Mouse (Mus musculus) kidney, postnatal 0 days (tissue): ENCODE results near the gene Macrod2. TPM values are rescaled to one million over a fixed set of nuclear protein-coding genes. Genes with fewer than 3 reads are reported as not detected.
A peak's percentile ranks its signal among the peaks of the same experiment; 100 is the strongest.

Experiments
- ATAC-seq: fragments of 200-750 bp; cut with Nextera tagmentation; replicated peaks from 2 replicates; pipeline ENCODE4 v1.8.0; 2017; ENCODE audit warnings: low read depth, moderate number of reproducible peaks, moderate TSS enrichment, moderate library complexity; ENCODE audit not compliant: low FRiP score
- DNase-seq: peaks from one replicate; pipeline ENCODE4 v3.0.0-alpha.2; 2016; ENCODE audit warnings: low spot score
- H3K27ac ChIP-seq: fragments of 300-500 bp; sonication (generic); 2 replicates; pipeline ENCODE4 v1.5.1; 2014; ENCODE audit warnings: mild to moderate bottlenecking
- H3K27me3 ChIP-seq: fragments of 300-500 bp; sonication (generic); 2 replicates; pipeline ENCODE4 v1.6.1; 2014; ENCODE audit warnings: low read length, mixed read lengths; ENCODE audit not compliant: insufficient read depth
- H3K36me3 ChIP-seq: fragments of 300-500 bp; sonication (generic); 2 replicates; pipeline ENCODE4 v1.6.1; 2014; ENCODE audit warnings: low read length, mixed read lengths; ENCODE audit not compliant: insufficient read depth
- H3K4me1 ChIP-seq: fragments of 300-500 bp; sonication (generic); replicated peaks from 2 replicates; pipeline ENCODE4 v1.6.1; 2014; ENCODE audit warnings: antibody characterized with exemption, low read length, mixed read lengths; ENCODE audit not compliant: insufficient read depth
- H3K4me2 ChIP-seq: fragments of 300-500 bp; sonication (generic); 2 replicates; pipeline ENCODE4 v1.6.1; 2014; ENCODE audit warnings: mild to moderate bottlenecking, low read length, moderate library complexity, mixed read lengths
- H3K4me3 ChIP-seq: fragments of 300-500 bp; sonication (generic); replicated peaks from 2 replicates; pipeline ENCODE4 v1.5.1; 2014; ENCODE audit warnings: low read depth, low read length
- H3K9ac ChIP-seq: fragments of 300-500 bp; sonication (generic); 2 replicates; pipeline ENCODE4 v1.6.1; 2014; ENCODE audit warnings: low read depth, low read length
- H3K9me3 ChIP-seq: fragments of 300-500 bp; sonication (generic); replicated peaks from 2 replicates; pipeline ENCODE4 v1.6.1; 2016; ENCODE audit warnings: low read length, inconsistent platforms, mixed read lengths
- CTCF ChIP-seq: IDR thresholded peaks from 2 replicates; pipeline ENCODE4 v1.5.1; 2016; ENCODE audit warnings: antibody characterized with exemption, low read depth, mild to moderate bottlenecking, moderate library complexity
- WGBS: fragments of 180-500 bp; shearing (Covaris S2); extraction: QIAGEN DNeasy Blood & Tissue Kit; methylation state at CpG from one replicate; pipeline ENCODE4 v1.1.7; 2014; 5-methylcytosine and 5-hydroxymethylcytosine counted together
- polyA plus RNA-seq: library from polyadenylated mRNA; unstranded; fragments of >200 nt; fragmentation: Nextera tagmentation; extraction: Ambion mirVana; gene quantifications from 2 replicates; pipeline ENCODE4 v1.2.1, GENCODE M21; 2015

Macrod2 gene
- polyA plus RNA-seq, 1 experiment from 2014 or later: 28.6 TPM

- no peak for TF ChIP-seq CTCF
- H3K36me3 ChIP-seq: no peaks in the 10 kb centered on the region
- H3K27me3 ChIP-seq: no peaks in the 10 kb centered on the region
- no peaks in the 10 kb centered on the region for H3K4me1 ChIP-seq
- H3K27ac ChIP-seq: no peak overlapping the region
- no peak overlapping the region for H3K9ac ChIP-seq
- DNase-seq (no peak), ATAC-seq (no peak)
- WGBS: 57% methylated on average over 5 of the region's 5 CpGs
- no peak overlapping the region for H3K4me2 ChIP-seq
- H3K4me3 ChIP-seq: no peak overlapping the region
- H3K9me3 ChIP-seq: no peaks in the 10 kb centered on the region
Measured at GRCm38 (mm10) chr2:140790363-140790762, 395.3 kb downstream of the Macrod2 start.

DNA sequence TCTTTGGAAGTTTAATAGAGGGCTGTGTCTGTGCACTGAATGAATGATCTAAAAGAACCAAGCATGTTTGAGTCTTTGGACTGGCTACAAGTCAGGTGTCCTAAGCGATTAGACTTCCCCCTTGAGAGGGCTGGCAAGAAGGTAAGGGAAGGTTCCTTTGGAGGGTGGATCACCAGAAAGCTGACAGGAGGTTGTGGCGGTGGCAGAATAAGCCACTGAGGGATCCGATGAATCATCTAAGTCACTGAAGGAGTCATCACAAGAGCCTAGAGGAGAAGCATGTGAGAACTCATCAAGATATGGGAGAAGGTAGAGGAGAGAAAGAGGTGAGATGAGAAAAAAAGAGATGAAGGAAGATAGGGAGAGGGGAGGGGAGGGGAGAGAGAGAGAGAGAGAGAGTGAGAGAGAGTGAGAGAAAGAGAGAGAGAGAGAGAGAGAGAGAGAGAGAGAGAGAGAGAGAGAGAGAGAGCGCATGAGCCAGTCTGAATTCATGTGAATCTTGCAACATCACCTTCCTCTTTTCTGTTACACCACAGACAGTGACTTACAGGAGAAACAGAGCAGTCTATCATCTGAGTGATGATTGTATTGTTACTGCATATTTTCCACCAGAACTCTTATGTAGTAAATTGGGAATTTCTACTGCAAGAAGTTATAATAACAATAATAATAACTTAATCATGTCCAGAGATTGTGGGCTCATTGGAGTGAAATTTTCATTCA is 398.9 kb downstream of the Macrod2 start:
- Histone ChIP-seq H3K27me3 (no peaks in the 10 kb centered on the region), H3K4me3 (no peak overlapping the region), H3K9me3 (no peaks in the 10 kb centered on the region), H3K36me3 (no peaks in the 10 kb centered on the region), H3K27ac (no peak overlapping the region), H3K4me2 (no peak overlapping the region), H3K4me1 (no peaks in the 10 kb centered on the region), H3K9ac (no peak overlapping the region)
- DNase-seq: no peak
- TF ChIP-seq CTCF: no peak
- no peak for ATAC-seq
- 89% methylated on average over 4 of the region's 4 CpGs for WGBS

DNA sequence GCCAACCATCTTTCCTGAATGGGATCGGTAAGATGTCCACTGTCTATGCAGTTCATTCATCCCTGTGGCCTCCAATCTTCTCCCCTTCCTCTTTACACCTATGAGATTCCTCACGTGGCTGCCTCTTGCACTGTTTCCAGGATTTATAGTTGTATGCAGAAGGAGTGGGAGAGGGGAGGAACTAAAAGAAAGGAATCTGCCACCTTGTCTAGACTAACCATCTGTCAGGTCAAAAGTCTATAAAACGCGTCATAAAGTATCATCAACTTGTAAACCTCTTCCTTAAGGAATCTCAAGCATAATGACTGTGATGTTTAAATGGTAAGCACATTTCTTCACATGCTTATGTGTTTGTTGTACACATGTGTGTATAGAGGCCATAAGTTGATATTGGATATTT is 416.6 kb downstream of the Macrod2 start:
- no peak for TF ChIP-seq CTCF
- ATAC-seq (0 out of 2 replicates have a peak, but pooled peaks have one; percentile 33), DNase-seq (peak; percentile 55)
- WGBS: 42% methylated on average over 4 of the region's 4 CpGs
- H3K27ac ChIP-seq: no peak overlapping the region
- H3K36me3 ChIP-seq: no peaks in the 10 kb centered on the region
- H3K9me3 ChIP-seq: no peaks in the 10 kb centered on the region
- no peak overlapping the region for H3K4me3 ChIP-seq
- H3K4me1 ChIP-seq: no peaks in the 10 kb centered on the region
- H3K4me2 ChIP-seq: no peak overlapping the region
- H3K9ac ChIP-seq: no peak overlapping the region
- H3K27me3 ChIP-seq: no peaks in the 10 kb centered on the region

DNA sequence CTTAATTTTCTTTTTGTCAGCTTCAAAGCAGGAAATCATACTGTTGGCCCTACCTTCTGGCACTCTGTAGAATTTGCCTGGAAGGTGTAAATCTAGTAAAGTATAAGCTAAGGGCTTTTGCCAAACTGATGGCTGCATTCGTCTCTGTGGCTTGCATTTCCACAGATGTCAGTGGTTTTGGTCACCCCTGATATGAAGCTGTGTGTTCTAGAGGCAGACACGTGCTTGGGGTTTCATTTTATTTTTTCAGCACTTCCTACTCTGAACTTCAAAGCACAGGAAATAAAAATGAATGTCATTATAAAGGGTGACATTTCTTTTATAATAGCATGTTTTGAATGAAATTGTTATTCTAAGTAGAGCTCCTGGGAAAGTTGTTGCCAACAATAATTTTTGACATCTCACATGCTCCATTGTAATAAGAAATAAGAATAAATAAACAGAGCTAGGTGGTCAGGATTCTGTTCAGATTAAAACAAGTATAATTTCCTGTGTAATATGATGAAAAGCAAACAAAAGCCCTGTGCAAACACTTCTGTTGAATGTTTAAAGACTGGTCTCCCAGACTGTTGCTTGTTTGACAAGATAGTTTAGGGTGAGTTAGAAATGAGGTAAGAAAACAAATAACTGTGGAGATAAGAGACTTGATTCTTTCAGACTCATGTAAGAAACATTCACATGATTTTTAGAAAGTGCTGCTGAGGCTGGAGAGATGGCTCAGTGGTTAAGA is 424.4 kb downstream of the Macrod2 start:
- H3K27me3 ChIP-seq: no peaks in the 10 kb centered on the region
- no peaks in the 10 kb centered on the region for H3K36me3 ChIP-seq
- ATAC-seq (no peak), DNase-seq (peak; percentile 19)
- H3K9ac ChIP-seq: no peak overlapping the region
- H3K9me3 ChIP-seq: no peaks in the 10 kb centered on the region
- 20% methylated on average over 2 of the region's 2 CpGs for WGBS
- no peak overlapping the region for H3K4me2 ChIP-seq
- TF ChIP-seq CTCF: no peak
- H3K4me1 ChIP-seq: no peaks in the 10 kb centered on the region
- H3K4me3 ChIP-seq: no peak overlapping the region
- no peak overlapping the region for H3K27ac ChIP-seq

DNA sequence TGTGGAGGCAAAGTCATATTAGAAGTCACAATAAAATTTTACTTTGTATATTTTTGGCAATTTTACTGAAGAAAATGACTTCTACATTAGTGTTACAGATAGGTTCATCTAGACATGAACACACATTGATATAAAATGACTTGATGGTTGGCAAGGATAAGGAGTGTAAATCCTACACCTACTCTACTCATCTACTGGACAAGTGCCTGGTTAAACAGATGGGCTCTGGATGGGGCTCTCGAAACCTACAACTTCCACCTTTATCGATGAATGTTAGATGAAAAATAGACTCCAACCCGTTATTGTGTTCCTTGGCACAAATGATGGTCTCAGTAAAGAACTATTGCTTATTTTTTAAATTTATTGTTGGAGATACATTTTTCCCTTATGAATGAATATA is 427.3 kb downstream of the Macrod2 start:
- Histone ChIP-seq H3K27me3 (no peaks in the 10 kb centered on the region), H3K9ac (no peak overlapping the region), H3K4me3 (no peak overlapping the region), H3K4me1 (no peaks in the 10 kb centered on the region), H3K36me3 (no peaks in the 10 kb centered on the region), H3K9me3 (no peaks in the 10 kb centered on the region), H3K4me2 (no peak overlapping the region), H3K27ac (no peak overlapping the region)
- no peak for DNase-seq
- 92% methylated on average over 3 of the region's 3 CpGs for WGBS
- no peak for TF ChIP-seq CTCF
- ATAC-seq: no peak

- DNase-seq: no peak
- Histone ChIP-seq H3K27me3 (no peaks in the 10 kb centered on the region), H3K4me1 (no peaks in the 10 kb centered on the region), H3K4me2 (no peak overlapping the region), H3K27ac (no peak overlapping the region), H3K4me3 (no peak overlapping the region), H3K9ac (no peak overlapping the region), H3K36me3 (no peaks in the 10 kb centered on the region), H3K9me3 (no peaks in the 10 kb centered on the region)
- 73% methylated on average over 2 of the region's 2 CpGs for WGBS
- TF ChIP-seq CTCF: no peak
- no peak for ATAC-seq
Measured at GRCm38 (mm10) chr2:140826241-140826640, 431.1 kb downstream of the Macrod2 start.
